Mouse (Mus musculus) WW6 (cell line): Measurements from ENCODE around the gene Trpc4ap.
A peak's percentile ranks its signal among the peaks of the same experiment; 100 is the strongest.
"Not testable (repeated sequence)": the region's sequence is repeated elsewhere in the genome, so short reads cannot be mapped to it uniquely, and the experiment has no call there.

ENCODE experiments used
- DNase-seq: peaks from one replicate; pipeline ENCODE4 v3.0.0-alpha.2; 2013; ENCODE audit warnings: low read depth, low spot score

The Trpc4ap gene

DNA sequence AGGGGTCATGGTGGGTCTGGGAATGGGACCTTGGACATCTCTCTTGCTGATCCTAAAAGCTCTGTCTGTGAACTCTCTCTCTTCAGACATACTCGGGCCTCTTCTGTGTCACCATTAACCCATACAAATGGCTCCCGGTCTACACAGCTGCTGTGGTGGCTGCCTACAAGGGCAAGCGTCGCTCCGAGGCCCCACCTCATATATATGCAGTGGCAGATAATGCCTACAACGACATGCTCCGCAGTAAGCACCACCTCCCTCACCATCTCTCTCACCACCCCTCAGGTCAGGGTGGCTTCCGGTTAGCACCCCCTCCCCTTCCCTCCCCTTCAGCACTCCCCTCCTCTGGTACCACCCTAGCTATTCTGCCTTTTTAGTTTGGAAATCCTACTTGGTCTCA, 78.2 kb downstream of the Trpc4ap start:
- DNase-seq = no peak

DNA sequence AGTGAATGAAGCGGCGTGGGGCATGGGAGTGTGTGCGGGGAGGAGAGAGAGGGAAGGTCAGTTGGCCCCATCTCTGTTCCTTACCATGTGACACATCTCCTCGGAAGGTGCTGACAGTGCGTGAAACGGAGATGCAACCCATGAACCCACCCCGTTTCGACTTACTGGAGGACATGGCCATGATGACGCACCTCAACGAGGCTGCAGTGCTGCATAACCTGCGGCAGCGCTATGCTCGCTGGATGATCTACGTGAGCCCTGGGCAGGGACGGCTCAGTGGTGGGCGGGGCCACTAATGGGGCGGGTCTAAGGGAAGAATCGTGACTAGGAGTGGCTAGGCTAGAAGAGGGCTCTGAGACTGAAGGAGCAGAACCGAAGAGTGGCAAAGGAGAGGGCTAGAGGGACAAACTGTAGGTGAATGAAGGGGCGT, 78.8 kb downstream of the Trpc4ap start:
- DNase-seq = no peak

DNA sequence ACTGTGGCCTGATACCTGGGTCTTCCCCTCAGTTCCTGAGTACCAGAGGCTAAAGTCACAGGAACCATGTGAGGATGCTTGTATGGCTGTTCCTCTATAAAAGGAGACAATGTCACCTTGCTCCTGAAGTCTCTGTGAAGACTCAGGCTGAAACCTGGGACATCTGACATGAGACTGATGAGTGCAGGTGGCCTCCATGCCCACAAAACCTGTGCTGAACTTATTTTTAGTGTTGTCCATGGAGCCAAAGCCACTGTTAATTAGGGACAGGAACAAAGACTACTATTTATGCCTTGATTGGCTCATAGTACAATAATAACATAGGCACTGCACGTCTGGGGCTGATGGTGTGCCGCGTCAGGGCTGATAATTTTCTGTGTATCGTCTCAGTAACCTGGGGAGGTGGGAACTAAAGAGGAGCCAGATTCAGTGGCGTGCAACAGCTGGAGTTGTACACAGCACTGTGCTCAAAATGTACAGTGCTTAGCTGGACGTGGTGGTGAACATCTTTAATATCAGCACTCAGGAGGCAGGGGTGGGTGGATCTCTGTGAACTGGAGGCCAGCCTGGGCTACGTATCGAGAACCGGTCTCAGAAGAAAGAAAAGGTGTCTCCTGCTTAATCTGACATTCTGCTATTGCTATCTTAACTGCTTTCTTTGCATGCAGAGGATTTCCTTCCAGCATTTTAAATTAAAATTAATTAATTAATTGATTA, 80.2 kb downstream of the Trpc4ap start:
- DNase-seq = no peak

DNA sequence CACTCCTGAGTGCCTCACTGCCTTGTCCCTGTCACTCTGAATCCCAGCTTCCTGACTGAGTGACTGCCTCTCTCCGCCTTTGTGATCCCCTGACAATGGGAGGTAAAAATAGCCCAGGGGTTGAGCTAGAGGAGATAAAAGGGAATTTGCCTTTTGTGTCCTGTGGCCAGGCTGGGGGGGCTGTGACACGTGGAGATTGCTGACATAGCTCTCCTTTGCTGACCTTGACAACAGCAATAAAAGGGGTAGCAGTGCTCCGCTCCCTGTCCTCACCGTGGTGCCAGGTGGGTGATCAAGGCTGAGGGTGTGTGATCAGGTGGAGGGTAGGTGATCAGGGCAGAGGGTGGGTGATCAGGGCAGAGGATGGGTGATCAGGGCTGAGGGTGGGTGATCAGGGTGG, 81.2 kb downstream of the Trpc4ap start, which contains the start of gene Myh7b:
Myh7b (plus strand) TSS at position 235 of the 400 bp plus-strand sequence.
- no peak for DNase-seq

DNA sequence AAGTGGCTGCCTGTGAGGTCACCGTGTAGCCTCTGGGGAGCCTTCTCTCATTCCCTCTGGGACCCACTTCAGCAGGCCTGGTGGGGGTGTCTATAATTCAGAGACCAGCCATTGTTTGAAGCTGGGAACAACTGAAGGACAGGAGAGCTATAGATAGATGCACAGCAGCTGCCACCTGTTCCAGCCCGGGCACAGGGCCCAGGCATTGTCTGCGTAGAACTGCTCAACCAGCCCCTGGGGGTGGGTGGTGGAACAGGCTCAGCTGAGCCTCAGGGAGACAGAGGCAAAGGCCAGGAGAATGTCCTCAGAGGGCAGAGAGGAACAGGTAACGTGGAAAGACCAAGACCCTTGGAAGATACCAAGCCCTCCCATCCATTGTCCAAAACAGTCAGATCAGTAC, 85.8 kb downstream of the Trpc4ap start:
- no peak for DNase-seq

DNA sequence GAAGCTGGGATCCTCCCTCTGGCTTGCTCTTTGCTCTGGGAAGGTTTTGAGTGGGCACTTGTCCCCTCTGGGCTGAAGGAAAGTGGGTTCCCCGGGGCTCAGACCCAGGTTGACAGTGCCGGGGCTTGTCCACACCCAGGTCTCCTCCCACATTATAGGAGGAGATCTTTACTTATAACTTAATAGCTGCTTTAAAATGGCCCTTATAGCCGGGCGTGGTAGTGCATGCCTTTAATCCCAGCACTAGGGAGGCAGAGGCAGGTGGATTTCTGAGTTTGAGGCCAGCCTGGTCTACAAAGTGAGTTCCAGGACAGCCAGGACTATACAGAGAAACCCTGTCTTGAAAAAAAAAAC, 87.0 kb downstream of the Trpc4ap start:
- not testable (repeated sequence) for DNase-seq

DNA sequence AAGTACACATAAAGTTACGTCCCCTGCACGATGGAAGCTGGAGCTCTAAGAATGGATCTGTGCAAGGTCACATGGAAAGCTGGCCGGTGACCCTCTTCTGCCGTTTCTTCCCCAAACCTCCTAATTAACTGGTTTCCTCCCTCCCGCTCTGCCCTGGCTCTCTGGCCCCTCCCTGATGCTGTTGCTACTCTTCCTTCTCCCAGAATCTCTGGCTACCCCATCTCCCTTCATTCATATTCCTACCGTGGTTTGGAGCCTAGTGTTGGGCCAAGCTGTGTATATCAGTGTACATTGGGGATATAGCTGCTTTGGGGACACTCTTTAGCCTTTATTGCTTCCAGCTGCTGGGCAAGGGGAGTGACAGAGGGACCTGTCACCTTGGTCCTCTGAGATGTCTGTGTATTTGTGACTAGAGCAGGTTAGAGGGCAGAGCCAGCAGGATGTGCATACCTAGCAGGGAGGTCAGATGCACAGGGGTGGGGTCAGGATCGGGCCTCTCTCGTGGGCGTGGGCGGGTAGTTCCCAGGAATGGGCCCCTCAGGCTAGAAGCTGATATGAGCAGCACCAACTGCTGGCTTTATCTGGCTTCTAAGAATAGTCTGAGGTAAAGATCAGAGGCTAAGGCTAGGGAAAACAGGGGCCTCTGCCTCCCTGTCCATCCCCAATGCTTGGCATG, 87.5 kb downstream of the Trpc4ap start:
- DNase-seq = no peak

DNA sequence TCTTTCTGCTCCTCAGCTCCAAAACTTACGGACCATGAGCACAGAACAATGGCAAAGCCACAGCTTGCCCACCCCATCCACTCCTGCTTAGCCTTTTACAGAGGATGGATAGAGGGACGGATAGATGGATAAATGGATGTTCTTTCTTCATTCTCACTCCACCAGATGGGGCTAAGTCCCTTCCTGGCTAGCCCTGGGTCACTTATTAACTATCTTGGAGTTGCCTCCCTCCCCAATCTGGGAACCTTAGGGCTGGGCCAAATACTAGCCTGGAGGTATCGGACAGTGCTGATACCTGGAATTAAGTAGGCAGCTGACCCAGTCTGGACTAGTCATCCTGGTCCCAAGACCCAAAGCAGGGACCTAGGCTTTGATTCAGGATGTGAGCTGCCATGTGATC, 88.5 kb downstream of the Trpc4ap start:
- no peak for DNase-seq

DNA sequence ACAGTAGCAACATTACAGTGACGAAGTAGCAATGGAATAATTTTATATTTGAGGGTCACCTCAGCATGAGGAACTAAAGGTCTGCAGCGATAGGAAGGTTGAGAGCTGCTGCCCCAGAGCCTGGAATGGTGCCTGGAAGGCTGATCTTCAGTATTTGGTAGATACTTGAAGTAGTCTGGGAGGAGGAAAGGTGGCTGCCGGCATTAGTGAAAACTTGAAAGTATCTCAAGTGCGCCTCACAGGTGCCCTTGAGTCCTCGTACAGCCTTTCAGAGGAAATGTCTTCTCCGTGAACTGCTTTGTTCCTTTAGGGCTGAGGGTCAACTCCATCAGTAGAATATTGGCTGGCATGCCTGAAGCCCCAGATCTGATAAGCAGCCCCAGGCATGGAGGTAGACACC, 96.7 kb downstream of the Trpc4ap start:
- no peak for DNase-seq

DNA sequence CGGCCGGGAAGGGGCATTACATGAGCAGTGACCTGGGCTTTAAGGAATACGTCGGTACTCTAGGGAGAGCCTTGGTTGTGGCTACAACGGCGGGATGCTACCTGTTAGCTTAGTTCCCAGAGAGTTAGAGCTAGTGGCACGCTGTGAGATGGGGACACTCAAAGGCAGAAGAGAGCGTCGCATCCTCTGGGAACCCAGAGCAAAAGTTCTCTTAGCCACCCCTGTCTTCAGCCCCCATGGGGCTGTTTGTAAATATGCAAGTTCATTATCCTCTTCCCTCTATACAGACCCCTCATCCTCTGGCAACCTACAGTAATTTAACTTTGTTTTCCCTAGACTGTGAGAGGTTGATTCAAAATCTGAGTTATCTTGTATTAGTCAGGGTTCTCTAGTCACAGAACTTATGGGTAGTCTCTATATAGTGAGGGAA, 99.3 kb downstream of the Trpc4ap start:
- DNase-seq = no peak

DNA sequence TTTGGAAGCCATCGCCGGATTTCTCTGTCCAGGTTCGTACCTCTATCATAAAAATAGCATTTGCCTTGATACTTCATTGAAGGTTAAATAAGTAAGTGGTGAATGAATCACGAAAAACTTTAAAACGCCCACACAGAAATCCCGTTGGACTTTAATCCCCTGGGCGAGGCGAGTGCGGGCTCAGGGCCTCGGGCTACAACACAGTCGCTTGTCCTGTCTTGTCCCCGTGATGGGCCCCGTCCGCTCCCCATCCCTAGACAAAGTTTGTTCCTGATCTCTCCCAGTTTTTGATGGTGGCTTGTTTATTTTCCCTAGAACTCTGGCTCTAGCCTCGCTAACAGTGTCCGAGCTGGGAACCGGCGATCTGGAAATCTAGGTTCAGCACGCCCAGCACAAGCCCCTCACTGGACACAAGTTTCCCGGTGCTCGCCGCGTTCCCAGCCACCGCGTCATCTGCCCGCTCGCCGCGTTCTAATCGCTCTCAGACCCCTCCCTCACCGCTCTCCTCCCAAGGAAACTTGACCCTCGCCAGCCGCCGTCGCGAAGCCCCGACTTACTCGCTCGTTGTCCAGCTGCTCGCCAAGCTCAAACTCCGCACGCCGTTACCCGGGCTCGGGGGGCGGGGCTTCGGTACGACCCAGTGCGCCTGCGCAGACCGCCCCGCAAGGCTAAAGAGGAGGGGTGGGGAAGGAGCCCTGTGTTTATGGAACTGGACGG, 99.9 kb downstream of the Trpc4ap start, which contains the start of gene Gss:
Gss (minus strand) TSS at position 674 of the 717 bp plus-strand sequence.
- DNase-seq = peak; percentile 89

DNA sequence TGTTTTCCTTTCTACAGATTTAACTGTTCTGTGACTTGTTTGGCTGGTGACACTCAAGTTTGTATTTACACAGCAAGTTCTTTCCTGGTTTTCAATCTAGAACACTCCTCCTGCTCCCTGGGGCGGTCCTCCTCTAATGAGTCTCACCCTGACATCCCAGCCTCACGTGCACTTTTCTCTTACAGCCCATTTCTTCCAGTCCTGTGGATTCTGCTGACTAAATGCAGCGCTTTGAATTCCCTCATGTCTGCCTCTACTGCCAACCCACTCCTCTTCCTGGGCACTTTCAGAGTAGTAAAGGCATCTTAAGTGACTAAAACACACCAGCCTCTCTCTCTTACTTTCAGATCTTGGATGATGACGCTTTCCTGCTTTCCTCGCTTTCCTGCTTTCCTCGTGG, 100.5 kb downstream of the Trpc4ap start:
- DNase-seq = no peak

DNA sequence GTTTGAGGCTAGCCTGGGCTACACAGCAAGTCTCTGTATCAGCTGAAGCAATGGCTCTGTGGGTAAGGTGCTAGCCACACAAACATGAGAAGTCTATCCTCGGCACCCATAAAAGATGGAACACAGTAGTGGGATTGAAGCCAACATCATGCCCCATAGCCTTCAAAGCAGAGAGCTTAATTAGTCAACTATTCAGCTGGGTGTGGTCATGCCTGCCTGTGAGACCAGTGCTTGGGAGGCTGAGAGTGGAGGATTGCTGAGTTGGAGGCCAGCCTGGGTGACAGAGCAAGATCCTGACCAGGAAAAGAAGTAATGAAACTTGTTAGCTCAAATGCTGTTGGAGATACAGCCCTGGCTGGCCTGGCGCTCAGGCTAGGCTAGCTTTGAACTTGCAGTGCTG, 101.3 kb downstream of the Trpc4ap start:
- DNase-seq = no peak

DNA sequence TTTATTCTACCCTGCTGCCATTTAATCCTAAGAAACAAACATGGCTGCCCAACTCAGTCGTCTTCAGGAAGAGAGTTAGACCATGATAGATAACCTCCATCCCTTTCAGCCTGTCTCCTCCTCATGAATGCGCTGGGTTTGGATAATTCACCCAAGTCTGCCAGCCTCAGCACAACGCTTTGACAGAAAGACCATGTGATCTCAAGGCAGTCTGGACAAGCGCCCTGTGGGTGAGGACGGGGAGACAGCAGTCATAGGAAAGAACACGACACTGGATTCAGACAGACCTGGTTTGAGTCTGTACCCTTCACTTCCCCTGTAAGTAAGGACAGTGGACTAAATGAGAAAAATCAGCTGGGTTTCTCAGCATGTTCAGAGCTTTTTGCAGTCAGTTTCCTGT, 102.7 kb downstream of the Trpc4ap start:
- DNase-seq = no peak

DNA sequence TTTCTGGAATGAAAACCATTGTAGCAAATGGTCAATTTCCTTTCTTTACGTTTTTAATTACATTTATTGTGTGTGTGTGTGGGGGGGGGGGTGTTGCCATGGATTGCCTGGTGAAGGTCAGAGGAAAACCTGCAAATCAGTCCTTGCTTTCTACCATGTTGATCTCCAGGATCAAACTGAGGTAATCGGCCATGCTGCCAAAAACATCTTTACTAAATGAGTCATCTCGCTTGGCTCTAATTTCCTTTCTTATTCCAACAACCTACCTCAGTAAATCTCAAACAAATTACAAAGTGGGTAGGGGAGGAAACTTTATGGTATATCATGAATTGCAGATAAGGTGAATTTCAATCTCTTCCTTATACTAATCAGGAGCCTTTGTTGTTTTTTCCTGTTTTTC, 104.0 kb downstream of the Trpc4ap start:
- no peak for DNase-seq

DNA sequence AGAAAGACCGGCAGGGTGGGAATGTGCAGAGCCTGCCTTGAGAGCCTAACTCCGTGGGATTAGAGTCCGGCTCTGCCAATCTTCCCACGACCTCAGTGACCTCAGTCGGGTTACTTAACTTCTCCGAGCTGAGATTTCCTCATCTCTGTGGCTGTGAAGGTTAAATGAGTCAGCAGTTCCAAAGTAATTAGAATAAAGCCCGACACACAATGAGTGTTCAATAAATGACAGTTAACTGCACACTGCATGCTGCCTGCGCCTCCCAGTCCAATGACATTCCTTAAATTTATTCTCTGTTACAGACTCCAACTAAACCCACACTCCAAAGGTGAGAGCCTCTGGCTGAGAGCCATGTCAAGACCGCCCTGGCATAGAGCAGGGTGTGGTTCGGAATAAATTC, 106.7 kb downstream of the Trpc4ap start:
- no peak for DNase-seq

DNA sequence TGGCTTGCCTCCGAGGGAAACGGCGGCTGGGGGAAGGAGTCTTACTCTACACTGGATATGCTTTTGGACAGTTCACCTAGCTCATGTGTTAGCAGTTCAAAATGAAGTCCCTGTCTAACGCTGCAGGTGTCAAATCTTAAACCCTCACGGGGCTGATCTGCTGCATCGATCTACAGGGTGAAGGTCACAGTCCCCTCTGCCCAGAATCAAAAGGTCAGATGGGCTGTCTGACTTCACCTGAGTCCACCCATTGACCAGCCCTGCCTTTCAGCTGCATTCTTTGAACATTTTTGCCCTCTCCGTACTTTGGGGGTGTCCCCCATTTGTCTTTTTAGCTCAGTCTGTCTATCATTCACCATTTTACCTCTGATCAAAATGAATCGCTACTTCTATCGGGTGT, 107.1 kb downstream of the Trpc4ap start:
- no peak for DNase-seq
